Mouse (Mus musculus): ENCODE results near the gene Lbhd1.
"Not testable (repeated sequence)": the region's sequence is repeated elsewhere in the genome, so short reads cannot be mapped to it uniquely, and the experiment has no call there.

The Lbhd1 gene

GRCm38 (mm10) chr19:8871267-8872186 is 12.0 kb upstream of the Lbhd1 start, which contains the start of gene Ubxn1:
Gene Ubxn1 (plus strand): TSS chr19:8871496.
- peak; percentile 97 for DNase-seq (ENCODE audit: low read depth)

- peak; percentile 23 for DNase-seq (ENCODE audit: low read depth)
These were observed 11.2 kb upstream of the Lbhd1 start for GRCm38 (mm10) chr19:8872266-8872840.

GRCm38 (mm10) chr19:8875031-8875430 is 8.5 kb upstream of the Lbhd1 start:
- DNase-seq (ENCODE audit: low read depth): no peak

GRCm38 (mm10) chr19:8880311-8881033 is 3.1 kb upstream of the Lbhd1 start, which contains the start of gene Uqcc3:
Gene Uqcc3 (minus strand): TSS chr19:8880923.
- peak; percentile 92 for DNase-seq (ENCODE audit: low read depth)

- DNase-seq (ENCODE audit: low read depth): no peak
These were observed 2.5 kb upstream of the Lbhd1 start for GRCm38 (mm10) chr19:8881034-8881392.

GRCm38 (mm10) chr19:8886916-8887584 is 3.5 kb downstream of the Lbhd1 start:
- peak; percentile 15 for DNase-seq (ENCODE audit: low read depth)

GRCm38 (mm10) chr19:8887585-8888463 is 4.3 kb downstream of the Lbhd1 start:
- no peak for DNase-seq (ENCODE audit: low read depth)

GRCm38 (mm10) chr19:8888511-8889385 is 5.2 kb downstream of the Lbhd1 start, which contains the start of the genes 1810009A15Rik and Gm49416:
Gene 1810009A15Rik (plus strand): TSS chr19:8888853.
Gene Gm49416 (plus strand): TSS chr19:8888926.
- DNase-seq (ENCODE audit: low read depth): peak; percentile 99

- DNase-seq (ENCODE audit: low read depth): peak; percentile 95
These were observed 9.6 kb downstream of the Lbhd1 start, which contains the start of gene Ints5 for GRCm38 (mm10) chr19:8892829-8893766. Gene Ints5 (plus strand): TSS chr19:8893005.

GRCm38 (mm10) chr19:8895397-8895960 is 11.9 kb downstream of the Lbhd1 start:
- no peak for DNase-seq (ENCODE audit: low read depth)

GRCm38 (mm10) chr19:8896231-8896630 is 12.7 kb downstream of the Lbhd1 start:
- not testable (repeated sequence) for DNase-seq (ENCODE audit: low read depth)

- peak; percentile 31 for DNase-seq (ENCODE audit: low read depth)
These were observed 13.8 kb downstream of the Lbhd1 start for GRCm38 (mm10) chr19:8897211-8897864.

GRCm38 (mm10) chr19:8897865-8898495 is 14.4 kb downstream of the Lbhd1 start, which contains the start of gene Ganab:
Gene Ganab (plus strand): TSS chr19:8898071.
- peak; percentile 98 for DNase-seq (ENCODE audit: low read depth)

GRCm38 (mm10) chr19:8898576-8898975 is 15.0 kb downstream of the Lbhd1 start:
- peak; percentile 61 for DNase-seq (ENCODE audit: low read depth)

GRCm38 (mm10) chr19:8899079-8899478 is 15.5 kb downstream of the Lbhd1 start:
- no peak for DNase-seq (ENCODE audit: low read depth)

GRCm38 (mm10) chr19:8903412-8903811 is 19.9 kb downstream of the Lbhd1 start:
- DNase-seq (ENCODE audit: low read depth): no peak

- DNase-seq (ENCODE audit: low read depth): no peak
These were observed 25.0 kb downstream of the Lbhd1 start for GRCm38 (mm10) chr19:8908531-8908930.

All from induced T-regulatory cell, adult 2 months (primary cell).